Mouse (Mus musculus): ENCODE data around the gene Ntan1.
A peak's percentile ranks its signal among the peaks of the same experiment; 100 is the strongest.
"Not testable (repeated sequence)": the region's sequence is repeated elsewhere in the genome, so short reads cannot be mapped to it uniquely, and the experiment has no call there.

The Ntan1 gene

GRCm38 (mm10) chr16:13818560-13819393 is at the start of gene Ntan1:
Gene Ntan1 (plus strand): TSS chr16:13818845.
- peak; percentile 96 for DNase-seq

GRCm38 (mm10) chr16:13771603-13772002 is 47.0 kb upstream of the Ntan1 start:
- DNase-seq, result not testable (repeated sequence)

- not testable (repeated sequence) for DNase-seq
Observed at GRCm38 (mm10) chr16:13772051-13772450, 46.6 kb upstream of the Ntan1 start.

GRCm38 (mm10) chr16:13774011-13774410 is 44.6 kb upstream of the Ntan1 start:
- DNase-seq, result not testable (repeated sequence)

GRCm38 (mm10) chr16:13774651-13775050 is 44.0 kb upstream of the Ntan1 start:
- DNase-seq, result not testable (repeated sequence)

- DNase-seq, result peak; percentile 82
Observed at GRCm38 (mm10) chr16:13780353-13781036, 38.1 kb upstream of the Ntan1 start, which contains the start of gene Rrn3. Gene Rrn3 (plus strand): TSS chr16:13780708.

- DNase-seq, result no peak
Observed at GRCm38 (mm10) chr16:13781216-13781615, 37.4 kb upstream of the Ntan1 start.

- DNase-seq, result no peak
Observed at GRCm38 (mm10) chr16:13785932-13786331, 32.7 kb upstream of the Ntan1 start.

- not testable (repeated sequence) for DNase-seq
Observed at GRCm38 (mm10) chr16:13793441-13793840, 25.2 kb upstream of the Ntan1 start.

- no peak for DNase-seq
Observed at GRCm38 (mm10) chr16:13796746-13797175, 21.9 kb upstream of the Ntan1 start.

GRCm38 (mm10) chr16:13801231-13801630 is 17.4 kb upstream of the Ntan1 start:
- DNase-seq, result no peak

- no peak for DNase-seq
Observed at GRCm38 (mm10) chr16:13804666-13805065, 14.0 kb upstream of the Ntan1 start.

GRCm38 (mm10) chr16:13807616-13808015 is 11.0 kb upstream of the Ntan1 start:
- DNase-seq, result no peak

- DNase-seq, result no peak
Observed at GRCm38 (mm10) chr16:13808410-13808809, 10.2 kb upstream of the Ntan1 start.

GRCm38 (mm10) chr16:13812152-13812551 is 6.5 kb upstream of the Ntan1 start:
- no peak for DNase-seq

GRCm38 (mm10) chr16:13813200-13813599 is 5.4 kb upstream of the Ntan1 start:
- no peak for DNase-seq

GRCm38 (mm10) chr16:13819394-13819743 is 724 bp downstream of the Ntan1 start:
- no peak for DNase-seq

GRCm38 (mm10) chr16:13819806-13820500 is 1.3 kb downstream of the Ntan1 start:
- DNase-seq, result no peak

GRCm38 (mm10) chr16:13820771-13821170 is 2.1 kb downstream of the Ntan1 start:
- no peak for DNase-seq

- DNase-seq, result no peak
Observed at GRCm38 (mm10) chr16:13825781-13826490, 7.3 kb downstream of the Ntan1 start.

- no peak for DNase-seq
Observed at GRCm38 (mm10) chr16:13826511-13826910, 7.9 kb downstream of the Ntan1 start.

GRCm38 (mm10) chr16:13830444-13830843 is 11.8 kb downstream of the Ntan1 start:
- DNase-seq, result no peak

- no peak for DNase-seq
Observed at GRCm38 (mm10) chr16:13831606-13832005, 13.0 kb downstream of the Ntan1 start.

Measured in cerebellum, adult 8-10 months (tissue).